In genomic region chr4:116827819-116828218, GRCm38 (mm10) we compare ENCODE assay signal across 7 mouse cellular contexts. TPM values are rescaled to one million over a fixed set of nuclear protein-coding genes. Genes with fewer than 3 reads are reported as not detected.
DNase-seq lines count a peak whose midpoint lies in the region; ATAC-seq and TF ChIP-seq lines count a peak whose summit lies in the region.

No protein-coding gene starts in this region.

- DNase-seq in liver, adult 2 months (ENCODE audit: extremely low read depth, low read depth, low spot score): peak; percentile 72
- DNase-seq in liver (no peak), MEL (ENCODE audit: low read depth, low spot score) (peak; percentile 85)
- DNase-seq in cerebellum, adult 9-10 months: peak; percentile 88
- peak; percentile 64 for DNase-seq in lung, postnatal 10 days
- peak; percentile 34 for DNase-seq in yolk sac, embryonic 10.5 days (ENCODE audit: low spot score)

- no peak overlapping the region for H3K4me3 ChIP-seq in liver, adult 2 months (ENCODE audit: insufficient read depth, low read depth, low read length)
- no peak overlapping the region for H3K4me3 ChIP-seq in MEL (ENCODE audit: control insufficient read depth in 1 of 2, insufficient read depth in 1 of 2, low read depth in 2 of 2, low read length in 2 of 2)
- H3K4me3 ChIP-seq in hindbrain, embryonic 12.5 days: no peak overlapping the region

- peak; percentile 11; the same call in 1 of the 2 replicates for ATAC-seq in hindbrain, embryonic 12.5 days (ENCODE audit: low FRiP score)

- no peaks in the 10 kb centered on the region for H3K79me2 ChIP-seq in liver, adult 2 months (ENCODE audit: control insufficient read depth, insufficient read depth, low read length)
- no peaks in the 10 kb centered on the region for H3K79me2 ChIP-seq in MEL (ENCODE audit: control insufficient read depth, insufficient read depth, low read length, poor library complexity)

- H3K9ac ChIP-seq in liver, adult 2 months (ENCODE audit: low read depth, low read length): no peak overlapping the region
- H3K9ac ChIP-seq in MEL (ENCODE audit: control insufficient read depth, low read depth, low read length, poor library complexity, severe bottlenecking): no peak overlapping the region
- no peak overlapping the region for H3K9ac ChIP-seq in hindbrain, embryonic 12.5 days

- no peak overlapping the region for H3K27ac ChIP-seq in liver, adult 2 months (replicated peaks; ENCODE audit: insufficient read depth, low read depth, low read length)
- H3K27ac ChIP-seq in MEL (ENCODE audit: control insufficient read depth, low read depth, low read length): no peak overlapping the region
- no peak overlapping the region for H3K27ac ChIP-seq in hindbrain, embryonic 12.5 days

- peak; percentile 56 for TF ChIP-seq CTCF in liver, adult 2 months (IDR thresholded peaks at IDR 0.05; ENCODE audit: low read depth, low read length)
- TF ChIP-seq CTCF in MEL (IDR thresholded peaks at IDR 0.05 in 2 of 3, conservative IDR thresholded peaks at IDR 0.05 in 1 of 3; ENCODE audit: control insufficient read depth in 1 of 3, insufficient read depth in 1 of 3, low read depth in 2 of 3, low read length in 3 of 3, poor library complexity in 1 of 3, severe bottlenecking in 1 of 3): peak; percentile 62 to 91 (median 67)

- TF ChIP-seq RAD21 in MEL (IDR thresholded peaks at IDR 0.05; ENCODE audit: low read depth, low read length): peak; percentile 88

- no peaks in the 10 kb centered on the region for H3K27me3 ChIP-seq in liver, adult 2 months (ENCODE audit: control insufficient read depth, insufficient read depth, low read length)
- H3K27me3 ChIP-seq in MEL (ENCODE audit: control insufficient read depth in 1 of 2, insufficient read depth in 2 of 2, low read length in 2 of 2): 0 out of 4 replicates have a peak, but pooled peaks cover 0 to 1% of the 10 kb centered on the region in 2 experiments
- peaks cover 2% of the 10 kb centered on the region; the same call in 1 of the 2 replicates for H3K27me3 ChIP-seq in hindbrain, embryonic 12.5 days

- under 1% methylated on average over 4 of the region's 4 CpGs for WGBS in liver, adult 2 months
- WGBS in hindbrain, embryonic 12.5 days: 3% methylated on average over 4 of the region's 4 CpGs

- no peak for TF ChIP-seq POLR2A in liver, adult 2 months (IDR thresholded peaks at IDR 0.05; ENCODE audit: extremely low read depth, insufficient read depth, low read length)
- TF ChIP-seq POLR2A in MEL (IDR thresholded peaks at IDR 0.05; ENCODE audit: control insufficient read depth in 1 of 2, insufficient read depth in 1 of 2, low read depth in 1 of 2, low read length in 2 of 2, poor library complexity in 1 of 2): no peak

- no peak overlapping the region for H3K4me2 ChIP-seq in hindbrain, embryonic 12.5 days (replicated peaks)

- H3K4me1 ChIP-seq in liver, adult 2 months (ENCODE audit: control insufficient read depth, insufficient read depth, low read length): peaks cover 3% of the 10 kb centered on the region; the same call in 1 of the 2 replicates
- no peaks in the 10 kb centered on the region; a peak in 1 of 4 replicates for H3K4me1 ChIP-seq in MEL (ENCODE audit: control insufficient read depth in 1 of 2, insufficient read depth in 2 of 2, low read length in 2 of 2)
- peaks cover 19% of the 10 kb centered on the region for H3K4me1 ChIP-seq in hindbrain, embryonic 12.5 days

- no peaks in the 10 kb centered on the region for H3K9me3 ChIP-seq in MEL (replicated peaks; ENCODE audit: insufficient read depth, low read length)
- no peaks in the 10 kb centered on the region for H3K9me3 ChIP-seq in hindbrain, embryonic 12.5 days (replicated peaks)

- no peaks in the 10 kb centered on the region for H3K36me3 ChIP-seq in liver, adult 2 months (ENCODE audit: control insufficient read depth, insufficient read depth, low read length)
- H3K36me3 ChIP-seq in MEL (ENCODE audit: control insufficient read depth in 1 of 2, insufficient read depth in 2 of 2, low read length in 2 of 2): no peaks in the 10 kb centered on the region
- H3K36me3 ChIP-seq in hindbrain, embryonic 12.5 days: no peaks in the 10 kb centered on the region

- TF ChIP-seq EP300 in MEL (IDR thresholded peaks at IDR 0.05; ENCODE audit: low read depth in 1 of 2, low read length in 2 of 2): no peak

TF ChIP-seq in MEL, 35 proteins besides CTCF, POLR2A, EP300 and RAD21:
- TF ChIP-seq SMC3 (IDR thresholded peaks at IDR 0.05; ENCODE audit: low read depth, low read length) (peak; percentile 73), ZC3H11A (IDR thresholded peaks at IDR 0.05; ENCODE audit: low read depth, low read length) (peak; percentile 67), POLR2AphosphoS5 (IDR thresholded peaks at IDR 0.05; ENCODE audit: borderline replicate concordance, low read depth, low read length) (no peak)

RNA-seq across cellular contexts. Expression of gene Hpdl, which starts 6.3 kb away (rescaled TPM):
- total RNA-seq in liver, adult 2 months (2014; rRNA removed): 0.18 TPM in 1 of 2 replicates, not detected in the other
- 0.11 and 0.15 TPM in 2 replicates for polyA plus RNA-seq in liver, adult 2 months (2012; rRNA removed)
- 0.10 TPM in 1 of 2 replicates, not detected in the other for total RNA-seq in MEL (2012; rRNA removed)
- polyA plus RNA-seq in MEL (2012; ENCODE audit: insufficient read depth in 1 of 2, insufficient read length in 2 of 2, low read depth in 1 of 2, low replicate concordance in 2 of 2, missing spikeins in 1 of 2): under 1 TPM in 1 of 2 experiments, not detected in 1; 0.14 TPM
- 1.5 and 1.7 TPM in 2 replicates for polyA plus RNA-seq in hindbrain, embryonic 12.5 days (2016; fragmentation: Nextera tagmentation; extraction: Ambion mirVana)

RNA-seq across cellular contexts. Expression of gene Mutyh, which starts 20.3 kb away (rescaled TPM):
- total RNA-seq in liver, adult 2 months (2014; rRNA removed): 0.28 and 1.5 TPM in 2 replicates
- polyA plus RNA-seq in liver, adult 2 months (2012; rRNA removed): 0.29 and 1.2 TPM in 2 replicates
- total RNA-seq in MEL (2012; rRNA removed): 0.75 and 0.81 TPM in 2 replicates
- 1 to 10 TPM in 1 of 2 experiments, not detected in 1; 2.5 TPM for polyA plus RNA-seq in MEL (2012; ENCODE audit: insufficient read depth in 1 of 2, insufficient read length in 2 of 2, low read depth in 1 of 2, low replicate concordance in 2 of 2, missing spikeins in 1 of 2)
- 11.5 and 15.1 TPM in 2 replicates for polyA plus RNA-seq in hindbrain, embryonic 12.5 days (2016; fragmentation: Nextera tagmentation; extraction: Ambion mirVana)

RNA-seq across cellular contexts. Expression of gene Toe1, which starts 20.4 kb away (rescaled TPM):
- total RNA-seq in liver, adult 2 months (2014; rRNA removed): 11.4 and 11.7 TPM in 2 replicates
- polyA plus RNA-seq in liver, adult 2 months (2012; rRNA removed): 8.1 and 10.9 TPM in 2 replicates
- 46.4 and 49.3 TPM in 2 replicates for total RNA-seq in MEL (2012; rRNA removed)
- polyA plus RNA-seq in MEL (2012; ENCODE audit: insufficient read depth in 1 of 2, insufficient read length in 2 of 2, low read depth in 1 of 2, low replicate concordance in 2 of 2, missing spikeins in 1 of 2): 10 to 100 TPM in 1 of 2 experiments, not detected in 1; 38.3 TPM
- polyA plus RNA-seq in hindbrain, embryonic 12.5 days (2016; fragmentation: Nextera tagmentation; extraction: Ambion mirVana): 32.1 and 32.4 TPM in 2 replicates

RNA-seq across cellular contexts. Expression of gene Zswim5, which starts 49.4 kb away (rescaled TPM):
- total RNA-seq in liver, adult 2 months (2014; rRNA removed): 0.65 and 0.87 TPM in 2 replicates
- polyA plus RNA-seq in liver, adult 2 months (2012; rRNA removed): 1.1 and 1.2 TPM in 2 replicates
- total RNA-seq in MEL (2012; rRNA removed): 0.03 TPM in 1 of 2 replicates, not detected in the other
- under 1 TPM in 1 of 2 experiments, not detected in 1; 0.03 TPM for polyA plus RNA-seq in MEL (2012; ENCODE audit: insufficient read depth in 1 of 2, insufficient read length in 2 of 2, low read depth in 1 of 2, low replicate concordance in 2 of 2, missing spikeins in 1 of 2)
- 7.4 and 8.5 TPM in 2 replicates for polyA plus RNA-seq in hindbrain, embryonic 12.5 days (2016; fragmentation: Nextera tagmentation; extraction: Ambion mirVana)
